Mouse (Mus musculus): ENCODE measurements around the gene Slc38a3.

The Slc38a3 gene

GRCm38 (mm10) chr9:107696106-107696479, 26.8 kb upstream of the Slc38a3 start:
- DNase-seq (ENCODE audit: low read depth, low spot score): no peak

- no peak for DNase-seq (ENCODE audit: low read depth, low spot score)
These were observed 26.2 kb upstream of the Slc38a3 start for GRCm38 (mm10) chr9:107695441-107696105.

- no peak for DNase-seq (ENCODE audit: low read depth, low spot score)
These were observed 25.3 kb upstream of the Slc38a3 start for GRCm38 (mm10) chr9:107694627-107695026.

GRCm38 (mm10) chr9:107693433-107693987, 24.2 kb upstream of the Slc38a3 start:
- no peak for DNase-seq (ENCODE audit: low read depth, low spot score)

- no peak for DNase-seq (ENCODE audit: low read depth, low spot score)
These were observed 23.5 kb upstream of the Slc38a3 start for GRCm38 (mm10) chr9:107692785-107693184.

GRCm38 (mm10) chr9:107690391-107690790, 21.1 kb upstream of the Slc38a3 start:
- no peak for DNase-seq (ENCODE audit: low read depth, low spot score)

GRCm38 (mm10) chr9:107688939-107689338, 19.6 kb upstream of the Slc38a3 start:
- no peak for DNase-seq (ENCODE audit: low read depth, low spot score)

- no peak for DNase-seq (ENCODE audit: low read depth, low spot score)
These were observed 19.1 kb upstream of the Slc38a3 start for GRCm38 (mm10) chr9:107688415-107688814.

GRCm38 (mm10) chr9:107685231-107685981, 16.1 kb upstream of the Slc38a3 start:
- peak; percentile 42 for DNase-seq (ENCODE audit: low read depth, low spot score)

- no peak for DNase-seq (ENCODE audit: low read depth, low spot score)
These were observed 13.1 kb upstream of the Slc38a3 start for GRCm38 (mm10) chr9:107682405-107682804.

- no peak for DNase-seq (ENCODE audit: low read depth, low spot score)
These were observed 10.2 kb upstream of the Slc38a3 start, which contains the start of gene Gnat1 for GRCm38 (mm10) chr9:107679501-107679900. Gene Gnat1, minus strand, starts transcription at chr9:107679712.

GRCm38 (mm10) chr9:107678861-107679260, 9.5 kb upstream of the Slc38a3 start:
- no peak for DNase-seq (ENCODE audit: low read depth, low spot score)

GRCm38 (mm10) chr9:107677819-107678526, 8.6 kb upstream of the Slc38a3 start:
- DNase-seq (ENCODE audit: low read depth, low spot score): peak; percentile 92

- DNase-seq (ENCODE audit: low read depth, low spot score): peak; percentile 38
These were observed 7.9 kb upstream of the Slc38a3 start for GRCm38 (mm10) chr9:107677091-107677784.

GRCm38 (mm10) chr9:107676302-107676701, 7.0 kb upstream of the Slc38a3 start:
- DNase-seq (ENCODE audit: low read depth, low spot score): no peak

GRCm38 (mm10) chr9:107675671-107676301, 6.5 kb upstream of the Slc38a3 start:
- DNase-seq (ENCODE audit: low read depth, low spot score): no peak

- no peak for DNase-seq (ENCODE audit: low read depth, low spot score)
These were observed 5.5 kb upstream of the Slc38a3 start for GRCm38 (mm10) chr9:107674609-107675429.

GRCm38 (mm10) chr9:107670259-107670658, 929 bp upstream of the Slc38a3 start:
- no peak for DNase-seq (ENCODE audit: low read depth, low spot score)

- DNase-seq (ENCODE audit: low read depth, low spot score): no peak
These were observed 414 bp downstream of the Slc38a3 start for GRCm38 (mm10) chr9:107668916-107669315.

- no peak for DNase-seq (ENCODE audit: low read depth, low spot score)
These were observed 1.3 kb downstream of the Slc38a3 start for GRCm38 (mm10) chr9:107668011-107668410.
